Mouse (Mus musculus) midbrain, postnatal 0 days (tissue): ENCODE results near the gene Ccdc47. TPM values are rescaled to one million over a fixed set of nuclear protein-coding genes. Genes with fewer than 3 reads are reported as not detected.

ENCODE experiments used
- ATAC-seq: fragments of 200-750 bp; cut with Nextera tagmentation; 2 replicates; pipeline ENCODE4 v1.8.0; 2017; ENCODE audit warnings: moderate number of reproducible peaks, mild to moderate bottlenecking, moderate TSS enrichment, moderate library complexity; ENCODE audit not compliant: low FRiP score
- DNase-seq: peaks from one replicate; pipeline ENCODE4 v3.0.0-alpha.2; 2015; ENCODE audit warnings: low spot score
- H3K27ac ChIP-seq: fragments of 300-500 bp; sonication (generic); 2 replicates; pipeline ENCODE4 v1.5.1; 2014; ENCODE audit warnings: low read depth, mild to moderate bottlenecking, low read length, mixed read lengths
- H3K27me3 ChIP-seq: fragments of 300-500 bp; sonication (generic); 2 replicates; pipeline ENCODE4 v1.6.1; 2014; ENCODE audit warnings: low read length, control low read depth, mixed read lengths; ENCODE audit not compliant: insufficient read depth
- H3K36me3 ChIP-seq: fragments of 300-500 bp; sonication (generic); 2 replicates; pipeline ENCODE4 v1.6.1; 2014; ENCODE audit warnings: low read length, control low read depth, mixed read lengths; ENCODE audit not compliant: insufficient read depth
- H3K4me1 ChIP-seq: fragments of 300-500 bp; sonication (generic); 2 replicates; pipeline ENCODE4 v1.6.1; 2014; ENCODE audit warnings: mild to moderate bottlenecking, control low read depth, antibody characterized with exemption, low read length, mixed read lengths; ENCODE audit not compliant: insufficient read depth
- H3K4me2 ChIP-seq: fragments of 300-500 bp; sonication (generic); 2 replicates; pipeline ENCODE4 v1.6.1; 2014; ENCODE audit warnings: low read depth, mild to moderate bottlenecking, low read length, mixed read lengths; ENCODE audit not compliant: poor library complexity, severe bottlenecking
- H3K4me3 ChIP-seq: fragments of 300-500 bp; sonication (generic); 2 replicates; pipeline ENCODE4 v1.5.1; 2014; ENCODE audit warnings: low read depth, mild to moderate bottlenecking, low read length, moderate library complexity
- H3K9ac ChIP-seq: fragments of 300-500 bp; sonication (generic); replicated peaks from 2 replicates; pipeline ENCODE4 v1.6.1; 2014; ENCODE audit warnings: mild to moderate bottlenecking, low read length, moderate library complexity, mixed read lengths; ENCODE audit not compliant: poor library complexity, severe bottlenecking
- H3K9me3 ChIP-seq: fragments of 300-500 bp; sonication (generic); 2 replicates; pipeline ENCODE4 v1.6.1; 2016; ENCODE audit warnings: low read length, control low read depth
- CTCF ChIP-seq: IDR thresholded peaks from 2 replicates; pipeline ENCODE4 v1.5.1; 2016; ENCODE audit warnings: antibody characterized with exemption, mild to moderate bottlenecking
- WGBS: fragments of 180-500 bp; shearing (Covaris S2); extraction: QIAGEN DNeasy Blood & Tissue Kit; methylation state at CpG from one replicate; pipeline ENCODE4 v1.1.7; 2014; 5-methylcytosine and 5-hydroxymethylcytosine counted together
- polyA plus RNA-seq: library from polyadenylated mRNA; unstranded; fragments of >200 nt; fragmentation: Nextera tagmentation; extraction: Ambion mirVana; gene quantifications from 2 replicates; pipeline ENCODE4 v1.2.1, GENCODE M21; 2015
- total RNA-seq: library from RNA; depleted of rRNA; stranded (reverse); fragments of >200 nt; gene quantifications from 2 replicates; pipeline ENCODE4 v1.2.3, GENCODE M21; 2014

The Ccdc47 gene
- total and polyA plus RNA-seq, 2 experiments from 2014 or later: 31.7 to 94.9 TPM

GRCm38 (mm10) chr11:106160841-106161721, 55.1 kb downstream of the Ccdc47 start, which contains the start of the genes Gm10840 and Limd2:
Gm10840 (plus strand) TSS chr11:106160850.
Limd2 (minus strand) TSS chr11:106160860.
- DNase-seq (peak; percentile 43), ATAC-seq (0 out of 2 replicates have a peak, but pooled peaks have one; percentile 19)
- no peaks in the 10 kb centered on the region for H3K9me3 ChIP-seq
- H3K9ac ChIP-seq: peak within 1 kb of the TSS; percentile 88
- 23% methylated on average over 22 of the region's 22 CpGs for WGBS
- peak within 1 kb of the TSS; percentile 92 for H3K4me2 ChIP-seq
- H3K27ac ChIP-seq: peak within 1 kb of the TSS; percentile 97
- peaks cover 18% of the 10 kb centered on the region for H3K36me3 ChIP-seq
- H3K4me3 ChIP-seq: peak within 1 kb of the TSS; percentile 75
- peaks cover 14% of the 10 kb centered on the region; the same call in 1 of the 2 replicates for H3K4me1 ChIP-seq
- TF ChIP-seq CTCF: 0 out of 2 replicates have a peak, but pooled peaks have one; percentile 12
- no peaks in the 10 kb centered on the region for H3K27me3 ChIP-seq

GRCm38 (mm10) chr11:106159921-106160840, 56.0 kb downstream of the Ccdc47 start:
- under 1% methylated on average over 76 of the region's 106 CpGs for WGBS
- H3K27ac ChIP-seq: peak overlapping the region; percentile 97
- no peaks in the 10 kb centered on the region for H3K9me3 ChIP-seq
- ATAC-seq (peak; percentile 62), DNase-seq (peak; percentile 84)
- peaks cover 13% of the 10 kb centered on the region for H3K36me3 ChIP-seq
- H3K4me1 ChIP-seq: peaks cover 14% of the 10 kb centered on the region; the same call in 1 of the 2 replicates
- peak; percentile 34; the same call in 1 of the 2 replicates for TF ChIP-seq CTCF
- peak overlapping the region; percentile 92 for H3K4me2 ChIP-seq
- H3K9ac ChIP-seq: peak overlapping the region; percentile 88
- H3K4me3 ChIP-seq: peak overlapping the region; percentile 75
- H3K27me3 ChIP-seq: no peaks in the 10 kb centered on the region

GRCm38 (mm10) chr11:106159216-106159920, 56.8 kb downstream of the Ccdc47 start:
- Histone ChIP-seq H3K27me3 (no peaks in the 10 kb centered on the region), H3K36me3 (peaks cover 15% of the 10 kb centered on the region), H3K4me3 (peak overlapping the region; percentile 75), H3K27ac (peak overlapping the region; percentile 97), H3K4me1 (peaks cover 14% of the 10 kb centered on the region; the same call in 1 of the 2 replicates), H3K9ac (peak overlapping the region; percentile 88), H3K4me2 (peak overlapping the region; percentile 92), H3K9me3 (no peaks in the 10 kb centered on the region)
- WGBS: 0% methylated on average over 18 of the region's 25 CpGs
- DNase-seq: peak; percentile 12
- ATAC-seq: peak; percentile 59
- no peak for TF ChIP-seq CTCF

- ATAC-seq: no peak
- peaks cover 14% of the 10 kb centered on the region; the same call in 1 of the 2 replicates for H3K4me1 ChIP-seq
- H3K27me3 ChIP-seq: no peaks in the 10 kb centered on the region
- H3K4me2 ChIP-seq: peak overlapping the region; percentile 92
- TF ChIP-seq CTCF: no peak
- 41% methylated on average over 9 of the region's 9 CpGs for WGBS
- H3K9ac ChIP-seq: peak overlapping the region; percentile 88
- no peaks in the 10 kb centered on the region for H3K9me3 ChIP-seq
- DNase-seq: no peak
- peak overlapping the region; percentile 75 for H3K4me3 ChIP-seq
- H3K27ac ChIP-seq: peak overlapping the region; percentile 97
- H3K36me3 ChIP-seq: peaks cover 15% of the 10 kb centered on the region
Measured at GRCm38 (mm10) chr11:106158930-106159215, 57.3 kb downstream of the Ccdc47 start.
